Mouse (Mus musculus) kidney, embryonic 16.5 days (tissue): ENCODE measurements around the gene Rhog. TPM values are rescaled to one million over a fixed set of nuclear protein-coding genes. Genes with fewer than 3 reads are reported as not detected.

Source experiments
- ATAC-seq: fragments of 200-750 bp; cut with Nextera tagmentation; 2 replicates; pipeline ENCODE4 v1.8.0; 2017; ENCODE audit warnings: moderate TSS enrichment; ENCODE audit not compliant: low FRiP score, low TSS enrichment
- H3K27ac ChIP-seq: fragments of 300-500 bp; sonication (generic); 2 replicates; pipeline ENCODE4 v1.5.1; 2014; ENCODE audit warnings: low read length
- H3K27me3 ChIP-seq: fragments of 300-500 bp; sonication (generic); 2 replicates; pipeline ENCODE4 v1.6.1; 2014; ENCODE audit warnings: low read length, control low read depth, mixed read lengths; ENCODE audit not compliant: insufficient read depth
- H3K36me3 ChIP-seq: fragments of 300-500 bp; sonication (generic); 2 replicates; pipeline ENCODE4 v1.6.1; 2014; ENCODE audit warnings: low read length, control low read depth, mixed read lengths; ENCODE audit not compliant: insufficient read depth
- H3K4me1 ChIP-seq: fragments of 300-500 bp; sonication (generic); 2 replicates; pipeline ENCODE4 v1.6.1; 2014; ENCODE audit warnings: low read length, control low read depth, mixed read lengths; ENCODE audit not compliant: insufficient read depth
- H3K4me2 ChIP-seq: fragments of 300-500 bp; sonication (generic); replicated peaks from 2 replicates; pipeline ENCODE4 v1.6.1; 2014; ENCODE audit warnings: low read depth, low read length
- H3K4me3 ChIP-seq: fragments of 300-500 bp; sonication (generic); 2 replicates; pipeline ENCODE4 v1.5.1; 2014; ENCODE audit warnings: mild to moderate bottlenecking, low read length
- H3K9ac ChIP-seq: fragments of 300-500 bp; sonication (generic); replicated peaks from 2 replicates; pipeline ENCODE4 v1.6.1; 2014; ENCODE audit warnings: low read length
- H3K9me3 ChIP-seq: fragments of 300-500 bp; sonication (generic); 2 replicates; pipeline ENCODE4 v1.6.1; 2016; ENCODE audit warnings: low read length, control low read depth
- WGBS: fragments of 180-500 bp; shearing (Covaris S2); extraction: QIAGEN DNeasy Blood & Tissue Kit; methylation state at CpG from one replicate; pipeline ENCODE4 v1.1.7; 2014; 5-methylcytosine and 5-hydroxymethylcytosine counted together
- polyA plus RNA-seq: library from polyadenylated mRNA; unstranded; fragments of >200 nt; fragmentation: Nextera tagmentation; extraction: Ambion mirVana; gene quantifications from 2 replicates; pipeline ENCODE4 v1.2.1, GENCODE M21; 2015

Gene Rhog
- polyA plus RNA-seq, 1 experiment from 2014 or later, result 61.2 TPM

DNA sequence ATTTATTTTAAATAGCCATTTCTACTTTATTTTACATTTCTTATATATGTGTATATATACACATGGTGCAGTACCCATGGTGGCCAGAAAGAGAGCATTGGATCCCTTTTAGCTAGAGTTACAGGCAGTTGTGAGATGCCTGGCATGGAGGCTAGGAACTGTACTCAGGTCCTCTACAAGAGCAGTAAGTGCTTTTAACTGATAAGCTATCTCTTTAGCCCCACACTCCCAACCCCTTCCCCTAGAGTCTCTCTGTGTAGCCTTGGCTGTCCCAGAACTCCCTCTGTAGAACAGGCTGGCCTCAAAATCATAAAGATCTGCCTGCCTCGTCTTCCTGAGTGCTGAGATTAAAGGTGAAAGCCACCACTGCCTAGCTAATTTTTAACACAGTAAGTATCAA, 50.2 kb downstream of the Rhog start:
- no peak overlapping the region for H3K9ac ChIP-seq
- no peaks in the 10 kb centered on the region for H3K9me3 ChIP-seq
- H3K4me2 ChIP-seq, result no peak overlapping the region
- no peak for ATAC-seq
- no peak overlapping the region for H3K4me3 ChIP-seq
- H3K36me3 ChIP-seq, result 0 out of 2 replicates have a peak, but pooled peaks cover 3% of the 10 kb centered on the region
- H3K27me3 ChIP-seq, result no peaks in the 10 kb centered on the region
- no peak overlapping the region for H3K27ac ChIP-seq
- peaks cover 15% of the 10 kb centered on the region; the same call in 1 of the 2 replicates for H3K4me1 ChIP-seq
- WGBS, result 63% methylated on average over 1 of the region's 1 CpGs

DNA sequence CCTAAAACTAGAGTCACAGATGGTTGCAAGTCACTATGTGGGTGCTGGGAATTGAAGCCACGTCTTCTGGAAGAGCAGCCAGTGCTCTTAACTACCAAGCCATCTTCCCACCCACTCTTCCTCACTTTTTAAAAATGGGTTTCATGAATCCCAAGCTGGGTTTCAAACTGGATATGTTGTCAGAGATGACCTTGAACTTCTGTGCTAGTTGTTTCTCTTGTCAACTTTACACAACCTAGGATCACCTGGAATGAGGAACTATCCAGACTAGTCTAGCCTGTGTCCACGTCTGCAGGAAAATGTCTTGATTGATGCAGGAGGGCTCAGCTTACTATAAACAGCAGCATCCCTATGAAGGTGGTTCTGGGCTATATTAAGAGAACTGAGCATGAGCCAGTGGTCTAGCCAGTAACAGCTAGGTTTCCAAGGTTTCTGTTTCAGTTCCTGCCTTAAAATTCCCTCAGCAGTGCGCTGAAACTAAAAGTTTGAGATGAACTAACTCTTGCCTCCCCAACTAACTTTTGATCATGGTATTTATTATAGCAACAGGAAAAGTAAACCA, 51.5 kb downstream of the Rhog start:
- no peaks in the 10 kb centered on the region for H3K9me3 ChIP-seq
- H3K9ac ChIP-seq, result no peak overlapping the region
- H3K27me3 ChIP-seq, result no peaks in the 10 kb centered on the region
- ATAC-seq, result no peak
- no peak overlapping the region for H3K4me2 ChIP-seq
- peaks cover 15% of the 10 kb centered on the region; the same call in 1 of the 2 replicates for H3K4me1 ChIP-seq
- H3K36me3 ChIP-seq, result 0 out of 2 replicates have a peak, but pooled peaks cover 3% of the 10 kb centered on the region
- no peak overlapping the region for H3K4me3 ChIP-seq
- no peak overlapping the region for H3K27ac ChIP-seq
- 79% methylated on average over 3 of the region's 3 CpGs for WGBS

- no peak for ATAC-seq
- Histone ChIP-seq H3K4me1 (no peaks in the 10 kb centered on the region), H3K27me3 (no peaks in the 10 kb centered on the region), H3K27ac (no peak overlapping the region), H3K9ac (no peak overlapping the region), H3K4me3 (no peak overlapping the region), H3K4me2 (no peak overlapping the region), H3K9me3 (no peaks in the 10 kb centered on the region), H3K36me3 (no peaks in the 10 kb centered on the region)
Measured at GRCm38 (mm10) chr7:102200996-102201785, 54.7 kb downstream of the Rhog start.

DNA sequence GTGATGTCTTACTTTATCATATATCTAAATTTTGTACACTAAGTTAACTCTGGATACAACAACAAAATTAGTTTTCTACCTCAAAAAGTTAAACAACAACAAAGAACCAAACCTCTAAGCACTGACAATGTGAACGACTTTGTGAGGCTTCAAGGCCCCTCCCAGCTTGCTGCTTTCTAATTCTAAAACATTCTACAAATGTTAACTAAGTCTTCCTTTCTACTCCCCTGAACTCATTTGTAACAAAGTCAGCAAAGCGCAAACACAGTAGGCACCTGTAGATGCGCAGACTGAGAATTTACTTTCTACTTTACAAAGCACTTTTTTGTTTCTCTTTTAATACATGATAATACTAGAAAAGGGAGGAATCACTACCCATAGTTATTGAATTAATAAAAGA, 55.3 kb downstream of the Rhog start:
- H3K9ac ChIP-seq, result no peak overlapping the region
- no peak overlapping the region for H3K4me2 ChIP-seq
- no peak overlapping the region for H3K4me3 ChIP-seq
- H3K27ac ChIP-seq, result no peak overlapping the region
- no peaks in the 10 kb centered on the region for H3K27me3 ChIP-seq
- ATAC-seq, result no peak
- 79% methylated on average over 3 of the region's 3 CpGs for WGBS
- H3K36me3 ChIP-seq, result no peaks in the 10 kb centered on the region
- H3K9me3 ChIP-seq, result no peaks in the 10 kb centered on the region
- no peaks in the 10 kb centered on the region for H3K4me1 ChIP-seq

- Histone ChIP-seq H3K9me3 (no peaks in the 10 kb centered on the region), H3K4me2 (no peak overlapping the region), H3K4me1 (no peaks in the 10 kb centered on the region), H3K36me3 (peaks cover 33% of the 10 kb centered on the region), H3K9ac (no peak overlapping the region), H3K27ac (no peak overlapping the region), H3K27me3 (no peaks in the 10 kb centered on the region), H3K4me3 (no peak overlapping the region)
- WGBS, result 96% methylated on average over 1 of the region's 1 CpGs
- ATAC-seq, result no peak
Measured at GRCm38 (mm10) chr7:102192356-102192755, 63.5 kb downstream of the Rhog start.

Other genes starting within 250 kb of the Rhog start
- 3.0 and 3.3 TPM in 2 replicates for gene Il18bp, start 237.4 kb downstream of the Rhog start, polyA plus RNA-seq
- gene Rnf121, start 190.6 kb downstream of the Rhog start, polyA plus RNA-seq, result 32.7 and 34.1 TPM in 2 replicates
- 34.4 and 37.5 TPM in 2 replicates for gene Xndc1, start 190.5 kb downstream of the Rhog start, polyA plus RNA-seq
- 0.99 and 1.4 TPM in 2 replicates for gene Xntrpc, start 190.3 kb downstream of the Rhog start, polyA plus RNA-seq
- gene Trpc2, start 172.9 kb downstream of the Rhog start, polyA plus RNA-seq, result 0.09 TPM in 1 of 2 replicates, not detected in the other
- gene Art1, start 154.3 kb downstream of the Rhog start, polyA plus RNA-seq, result 1.0 and 1.2 TPM in 2 replicates
- gene Art5, start 146.6 kb downstream of the Rhog start, polyA plus RNA-seq, result 2.2 and 2.4 TPM in 2 replicates
- gene Chrna10, start 139.2 kb downstream of the Rhog start, polyA plus RNA-seq, result not detected in 2 replicates
- gene Nup98, start 45.9 kb downstream of the Rhog start, polyA plus RNA-seq, result 36.4 and 39.6 TPM in 2 replicates
- gene Pgap2, start 45.8 kb downstream of the Rhog start, polyA plus RNA-seq, result 82.9 and 84.7 TPM in 2 replicates
- gene Stim1, start 11.8 kb upstream of the Rhog start, polyA plus RNA-seq, result 14.8 and 17.0 TPM in 2 replicates
- gene Rrm1, start 185.6 kb upstream of the Rhog start, polyA plus RNA-seq, result 169 and 181 TPM in 2 replicates
- 0.41 and 0.51 TPM in 2 replicates for gene Olfr543, start 225.6 kb upstream of the Rhog start, polyA plus RNA-seq
- gene Olfr544, start 232.3 kb upstream of the Rhog start, polyA plus RNA-seq, result 0.18 TPM in 1 of 2 replicates, not detected in the other
- gene Olfr545, start 243.5 kb upstream of the Rhog start, polyA plus RNA-seq, result 0.08 TPM in 1 of 2 replicates, not detected in the other